Mouse (Mus musculus) heart, adult 2 months (tissue): ENCODE data around the gene Tiam1. TPM values are rescaled to one million over a fixed set of nuclear protein-coding genes. Genes with fewer than 3 reads are reported as not detected.

ENCODE experiments used
- DNase-seq, 2 experiments: peaks; one replicate each; pipeline ENCODE4 v3.0.0; 2021
- H3K27ac ChIP-seq: fragments of 200-600 bp; 2 replicates; pipeline ENCODE4 v1.8.1; 2022
- H3K27me3 ChIP-seq: fragments of 200-500 bp; 2 replicates; pipeline ENCODE4 v1.6.1; 2012; ENCODE audit warnings: mild to moderate bottlenecking, low read length, inconsistent platforms, mixed read lengths; ENCODE audit not compliant: control insufficient read depth, insufficient read depth
- H3K36me3 ChIP-seq: fragments of 200-500 bp; 2 replicates; pipeline ENCODE4 v1.6.1; 2012; ENCODE audit warnings: low read length, inconsistent platforms; ENCODE audit not compliant: control insufficient read depth, insufficient read depth
- H3K4me1 ChIP-seq: fragments of 200-500 bp; 2 replicates; pipeline ENCODE4 v1.6.1; 2011; ENCODE audit warnings: low read length; ENCODE audit not compliant: control insufficient read depth, insufficient read depth
- H3K4me3 ChIP-seq: fragments of 200-600 bp; 2 replicates; pipeline ENCODE4 v1.8.1; 2022
- H3K79me2 ChIP-seq: fragments of 200-500 bp; replicated peaks from 2 replicates; pipeline ENCODE4 v1.6.1; 2012; ENCODE audit warnings: mild to moderate bottlenecking, inconsistent platforms, low read length, moderate library complexity, mixed read lengths; ENCODE audit not compliant: control insufficient read depth, insufficient read depth
- H3K9ac ChIP-seq: fragments of 200-500 bp; 2 replicates; pipeline ENCODE4 v1.6.1; 2012; ENCODE audit warnings: low read depth, mild to moderate bottlenecking, control low read depth, inconsistent platforms, low read length, mixed read lengths
- CTCF ChIP-seq: fragments of 200-600 bp; IDR thresholded peaks from 2 replicates; pipeline ENCODE4 v1.8.1; 2022; ENCODE audit warnings: antibody characterized with exemption, mild to moderate bottlenecking, moderate library complexity
- EP300 ChIP-seq: fragments of 200-500 bp; IDR thresholded peaks from 2 replicates; pipeline ENCODE4 v1.6.1; 2011; ENCODE audit warnings: low read depth, low read length, control low read depth; ENCODE audit not compliant: insufficient read depth
- POLR2A ChIP-seq: fragments of 200-500 bp; IDR thresholded peaks from 2 replicates; pipeline ENCODE4 v1.6.1; 2011; ENCODE audit warnings: mild to moderate bottlenecking, low read depth, low read length, control low read depth; ENCODE audit not compliant: insufficient read depth
- WGBS: fragments of 180-500 bp; shearing (Covaris S2); methylation state at CpG from one replicate; pipeline ENCODE4 v1.1.7; 2018; 5-methylcytosine and 5-hydroxymethylcytosine counted together
- intact Hi-C: fragments of 180-260 bp; cut with DNase I; formaldehyde crosslinking; loops from one replicate; pipeline ENCODE4 v1.15.1; 2025
- polyA plus RNA-seq: library from polyadenylated mRNA; depleted of rRNA; stranded (reverse); fragments of >200 nt; gene quantifications from 2 replicates; pipeline ENCODE4 v1.2.3, GENCODE M21; 2012
- total RNA-seq, 2 experiments: library from RNA; stranded (reverse); gene quantifications; 2 replicates each; pipeline ENCODE4 v1.2.3; 2021

Tiam1 gene
- total and polyA plus RNA-seq, 3 experiments, result 2.3 to 7.9 (median 4.4) TPM

- H3K4me3 ChIP-seq, result peak overlapping the region; percentile 40
- H3K4me1 ChIP-seq, result no peaks in the 10 kb centered on the region
- 1% methylated on average over 32 of the region's 33 CpGs for WGBS
- peaks cover 2% of the 10 kb centered on the region for H3K27me3 ChIP-seq
- H3K79me2 ChIP-seq, result no peaks in the 10 kb centered on the region
- TF ChIP-seq POLR2A (peak; percentile 37; the same call in 1 of the 2 replicates), CTCF (no peak)
- peak overlapping the region; percentile 17; the same call in 1 of the 2 replicates for H3K9ac ChIP-seq
- peak; percentile 66 to 68 for DNase-seq
- intact Hi-C loops, result no loop called here
- H3K27ac ChIP-seq, result no peak overlapping the region; the same call in 1 of the 2 replicates
- no peaks in the 10 kb centered on the region for H3K36me3 ChIP-seq
These were observed 183.2 kb downstream of the Tiam1 start for GRCm38 (mm10) chr16:89960186-89960878.

- Histone ChIP-seq H3K4me3 (no peak overlapping the region), H3K27me3 (peaks cover 2% of the 10 kb centered on the region), H3K36me3 (no peaks in the 10 kb centered on the region), H3K79me2 (no peaks in the 10 kb centered on the region), H3K4me1 (no peaks in the 10 kb centered on the region), H3K9ac (no peak overlapping the region), H3K27ac (no peak overlapping the region)
- peak in 1 of 2 experiments; percentile 6 for DNase-seq
- intact Hi-C loops, result no loop called here
- 48% methylated on average over 12 of the region's 12 CpGs for WGBS
- TF ChIP-seq CTCF, result no peak
- no peak for TF ChIP-seq POLR2A
- no peak for TF ChIP-seq EP300
These were observed 184.6 kb downstream of the Tiam1 start for GRCm38 (mm10) chr16:89958982-89959381.

- Histone ChIP-seq H3K4me1 (no peaks in the 10 kb centered on the region), H3K4me3 (no peak overlapping the region), H3K27me3 (peaks cover 2% of the 10 kb centered on the region), H3K27ac (no peak overlapping the region), H3K79me2 (no peaks in the 10 kb centered on the region), H3K9ac (no peak overlapping the region), H3K36me3 (no peaks in the 10 kb centered on the region)
- no peak for TF ChIP-seq CTCF
- no peak for TF ChIP-seq EP300
- TF ChIP-seq POLR2A, result no peak
- intact Hi-C loops, result no loop called here
- 93% methylated on average over 10 of the region's 10 CpGs for WGBS
- no peak for DNase-seq
These were observed 185.5 kb downstream of the Tiam1 start for GRCm38 (mm10) chr16:89958030-89958429.

GRCm38 (mm10) chr16:89954525-89954924 is 189.0 kb downstream of the Tiam1 start:
- TF ChIP-seq EP300, result no peak
- no peak for TF ChIP-seq CTCF
- no peak for TF ChIP-seq POLR2A
- H3K27ac ChIP-seq, result no peak overlapping the region

DNA sequence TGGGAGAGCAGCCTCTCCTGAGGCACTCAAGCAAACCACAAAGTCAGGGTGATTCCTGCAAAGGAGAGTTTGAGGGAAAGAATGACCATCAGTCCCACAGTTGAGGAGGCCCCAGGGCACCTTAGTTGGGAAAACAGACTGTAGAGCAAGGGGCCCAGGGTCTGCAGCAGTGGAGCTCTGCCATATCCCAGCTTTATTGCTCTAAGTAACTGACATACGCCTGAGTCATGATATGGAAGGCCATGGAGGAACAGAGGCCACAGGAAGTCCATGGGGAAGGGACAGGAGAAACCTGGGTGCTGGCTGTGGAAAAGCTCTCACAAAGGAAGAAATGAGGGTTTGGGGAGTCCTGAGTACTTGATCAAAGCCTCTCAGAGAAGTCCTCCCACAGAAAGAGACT is 189.5 kb downstream of the Tiam1 start:
- Histone ChIP-seq H3K27ac (no peak overlapping the region), H3K4me1 (no peaks in the 10 kb centered on the region), H3K27me3 (peaks cover 2% of the 10 kb centered on the region; the same call in 1 of the 2 replicates), H3K4me3 (no peak overlapping the region), H3K9ac (no peak overlapping the region), H3K36me3 (no peaks in the 10 kb centered on the region), H3K79me2 (no peaks in the 10 kb centered on the region)
- no peak for DNase-seq
- 89% methylated on average over 1 of the region's 1 CpGs for WGBS
- intact Hi-C loops, result no loop called here
- no peak for TF ChIP-seq CTCF
- no peak for TF ChIP-seq EP300
- no peak for TF ChIP-seq POLR2A

More at GRCm38 (mm10) chr16:89954525-89954924, 189.0 kb downstream of the Tiam1 start:
- Histone ChIP-seq H3K27me3 (peaks cover 2% of the 10 kb centered on the region; the same call in 1 of the 2 replicates), H3K4me1 (no peaks in the 10 kb centered on the region), H3K9ac (no peak overlapping the region), H3K79me2 (no peaks in the 10 kb centered on the region), H3K36me3 (no peaks in the 10 kb centered on the region), H3K4me3 (no peak overlapping the region)
- WGBS, result 86% methylated on average over 8 of the region's 8 CpGs
- DNase-seq, result no peak
- intact Hi-C loops, result no loop called here

DNA sequence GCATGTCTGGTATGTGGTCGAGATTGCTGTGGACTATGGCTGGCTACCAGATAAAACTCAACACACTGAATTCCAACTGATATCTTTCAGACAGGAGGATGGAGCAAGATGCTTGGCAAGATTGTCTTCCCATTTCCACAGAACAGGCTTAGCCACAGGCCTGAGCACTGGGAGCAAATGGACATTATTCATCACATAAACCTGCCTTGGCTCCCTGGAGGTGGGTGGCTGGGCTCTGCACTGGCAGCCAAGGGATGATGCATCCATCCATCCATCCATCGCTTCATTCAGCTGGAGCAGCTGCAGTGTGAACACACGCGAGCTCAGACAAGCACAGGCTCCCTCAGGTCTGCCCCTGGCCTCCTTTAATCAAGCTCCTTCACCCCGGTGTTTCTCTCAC is 190.7 kb downstream of the Tiam1 start:
- H3K4me3 ChIP-seq, result no peak overlapping the region
- no peaks in the 10 kb centered on the region for H3K79me2 ChIP-seq
- no peak for TF ChIP-seq EP300
- no peak for TF ChIP-seq CTCF
- no peak for TF ChIP-seq POLR2A
- intact Hi-C loops, result no loop called here
- H3K9ac ChIP-seq, result no peak overlapping the region
- H3K4me1 ChIP-seq, result no peaks in the 10 kb centered on the region
- no peaks in the 10 kb centered on the region for H3K27me3 ChIP-seq
- 61% methylated on average over 5 of the region's 5 CpGs for WGBS
- no peaks in the 10 kb centered on the region for H3K36me3 ChIP-seq
- no peak for DNase-seq
- no peak overlapping the region for H3K27ac ChIP-seq
